Mouse (Mus musculus) testis, adult 2 months (tissue): ENCODE results near the gene Alg11.

Experiments used
- CTCF ChIP-seq: fragments of 200-500 bp; IDR thresholded peaks from 2 replicates; pipeline ENCODE4 v1.5.1; 2012; ENCODE audit warnings: low read depth, mild to moderate bottlenecking, inconsistent platforms, low read length, moderate library complexity; ENCODE audit not compliant: control insufficient read depth, insufficient read depth, insufficient replicate concordance
- POLR2A ChIP-seq: fragments of 200-500 bp; IDR thresholded peaks from 2 replicates; pipeline ENCODE4 v1.6.1; 2012; ENCODE audit warnings: low read depth, mild to moderate bottlenecking, inconsistent platforms, low read length, moderate library complexity; ENCODE audit not compliant: control insufficient read depth

DNA sequence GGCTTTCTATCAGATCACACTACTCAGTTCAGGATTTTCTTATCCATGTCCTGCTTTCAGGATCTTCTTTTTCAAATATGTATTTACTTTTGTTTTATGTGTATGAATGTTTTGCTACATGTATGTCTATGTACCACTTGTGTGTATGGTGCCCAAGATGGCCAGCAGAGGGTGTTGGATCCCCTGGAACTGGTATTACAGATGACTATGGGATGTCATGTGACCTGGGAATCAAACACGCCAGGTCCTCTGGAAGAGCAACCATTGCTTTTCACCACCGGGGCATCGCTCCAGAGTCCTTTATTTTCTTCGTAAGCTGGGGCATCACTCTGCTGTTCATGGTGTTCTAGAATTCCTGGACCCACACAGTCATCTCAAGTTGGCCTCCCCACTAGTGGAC, 28.7 kb downstream of the Alg11 start:
- no peak for TF ChIP-seq CTCF
- no peak for TF ChIP-seq POLR2A
